Mouse (Mus musculus) heart, embryonic 15.5 days (tissue): ENCODE data around the gene Fut2. TPM values are rescaled to one million over a fixed set of nuclear protein-coding genes. Genes with fewer than 3 reads are reported as not detected.

Source experiments
- ATAC-seq: fragments of 200-750 bp; cut with Nextera tagmentation; replicated peaks from 2 replicates; pipeline ENCODE4 v1.8.0; 2017; ENCODE audit warnings: low read depth, moderate TSS enrichment; ENCODE audit not compliant: insufficient number of reproducible peaks, insufficient read depth, low FRiP score
- H3K27ac ChIP-seq: fragments of 300-500 bp; sonication (generic); 2 replicates; pipeline ENCODE4 v1.5.1; 2015; ENCODE audit warnings: mild to moderate bottlenecking, inconsistent platforms
- H3K27me3 ChIP-seq: fragments of 300-500 bp; sonication (generic); 2 replicates; pipeline ENCODE4 v1.6.1; 2015; ENCODE audit warnings: inconsistent platforms
- H3K36me3 ChIP-seq: fragments of 300-500 bp; sonication (generic); 2 replicates; pipeline ENCODE4 v1.6.1; 2015; ENCODE audit warnings: mild to moderate bottlenecking, inconsistent platforms
- H3K4me1 ChIP-seq: fragments of 300-500 bp; sonication (generic); replicated peaks from 2 replicates; pipeline ENCODE4 v1.6.1; 2015; ENCODE audit warnings: inconsistent platforms
- H3K4me2 ChIP-seq: fragments of 300-500 bp; sonication (generic); 2 replicates; pipeline ENCODE4 v1.6.1; 2015; ENCODE audit warnings: inconsistent platforms, mild to moderate bottlenecking, moderate library complexity
- H3K4me3 ChIP-seq: fragments of 300-500 bp; sonication (generic); 2 replicates; pipeline ENCODE4 v1.5.1; 2015; ENCODE audit warnings: mild to moderate bottlenecking, inconsistent platforms
- H3K9ac ChIP-seq: fragments of 300-500 bp; sonication (generic); 2 replicates; pipeline ENCODE4 v1.6.1; 2015; ENCODE audit warnings: mild to moderate bottlenecking, inconsistent platforms
- H3K9me3 ChIP-seq: fragments of 300-500 bp; sonication (generic); replicated peaks from 2 replicates; pipeline ENCODE4 v1.6.1; 2016; ENCODE audit warnings: inconsistent platforms
- WGBS: fragments of 180-500 bp; shearing (Covaris S2); methylation state at CpG from one replicate; pipeline ENCODE4 v1.1.7; 2015; ENCODE audit warnings: mixed read lengths; 5-methylcytosine and 5-hydroxymethylcytosine counted together
- polyA plus RNA-seq: library from polyadenylated mRNA; unstranded; fragments of >200 nt; fragmentation: Nextera tagmentation; extraction: Ambion mirVana; gene quantifications from 2 replicates; pipeline ENCODE4 v1.2.1, GENCODE M21; 2015

Fut2 gene
- polyA plus RNA-seq, 1 experiment from 2014 or later = 1.5 TPM

GRCm38 (mm10) chr7:45685811-45686210 is 19.6 kb upstream of the Fut2 start:
- 50% methylated on average over 10 of the region's 10 CpGs for WGBS
- Histone ChIP-seq H3K36me3 (no peaks in the 10 kb centered on the region), H3K27me3 (peaks cover 6% of the 10 kb centered on the region), H3K27ac (no peak overlapping the region), H3K9ac (no peak overlapping the region), H3K4me3 (no peak overlapping the region), H3K9me3 (no peaks in the 10 kb centered on the region), H3K4me1 (peaks cover 39% of the 10 kb centered on the region), H3K4me2 (no peak overlapping the region)
- no peak for ATAC-seq

- Histone ChIP-seq H3K4me3 (no peak within 1 kb of the TSS), H3K9ac (no peak within 1 kb of the TSS), H3K4me2 (no peak within 1 kb of the TSS), H3K36me3 (no peaks in the 10 kb centered on the region), H3K27ac (no peak within 1 kb of the TSS), H3K27me3 (peaks cover 6% of the 10 kb centered on the region), H3K4me1 (peaks cover 38% of the 10 kb centered on the region), H3K9me3 (no peaks in the 10 kb centered on the region)
- WGBS = 79% methylated on average over 7 of the region's 7 CpGs
- ATAC-seq = no peak
Observed at GRCm38 (mm10) chr7:45683396-45684050, 17.3 kb upstream of the Fut2 start, which contains the start of gene Ntn5. TSS of gene Ntn5 (plus strand) at chr7:45684022.

- H3K9me3 ChIP-seq = no peaks in the 10 kb centered on the region
- peaks cover 38% of the 10 kb centered on the region for H3K4me1 ChIP-seq
- ATAC-seq = peak; percentile 38; the same call in 1 of the 2 replicates
- no peaks in the 10 kb centered on the region for H3K36me3 ChIP-seq
- H3K9ac ChIP-seq = peak overlapping the region; percentile 46; the same call in 1 of the 2 replicates
- H3K4me3 ChIP-seq = peak overlapping the region; percentile 15; the same call in 1 of the 2 replicates
- peaks cover 6% of the 10 kb centered on the region; the same call in 1 of the 2 replicates for H3K27me3 ChIP-seq
- peak overlapping the region; percentile 52 for H3K4me2 ChIP-seq
- 30% methylated on average over 14 of the region's 14 CpGs for WGBS
- peak overlapping the region; percentile 80 for H3K27ac ChIP-seq
Observed at GRCm38 (mm10) chr7:45682144-45683126, 16.2 kb upstream of the Fut2 start.

- peaks cover 6% of the 10 kb centered on the region; the same call in 1 of the 2 replicates for H3K27me3 ChIP-seq
- H3K9ac ChIP-seq = no peak overlapping the region
- peaks cover 38% of the 10 kb centered on the region for H3K4me1 ChIP-seq
- no peaks in the 10 kb centered on the region for H3K36me3 ChIP-seq
- WGBS = 63% methylated on average over 8 of the region's 8 CpGs
- ATAC-seq = peak; percentile 48
- no peaks in the 10 kb centered on the region for H3K9me3 ChIP-seq
- H3K4me3 ChIP-seq = no peak overlapping the region
- H3K4me2 ChIP-seq = no peak overlapping the region
- peak overlapping the region; percentile 80 for H3K27ac ChIP-seq
Observed at GRCm38 (mm10) chr7:45681046-45681736, 15.0 kb upstream of the Fut2 start.

GRCm38 (mm10) chr7:45679966-45680621 is 13.9 kb upstream of the Fut2 start:
- 59% methylated on average over 14 of the region's 14 CpGs for WGBS
- Histone ChIP-seq H3K27ac (peak overlapping the region; percentile 80), H3K4me2 (no peak overlapping the region), H3K36me3 (no peaks in the 10 kb centered on the region), H3K4me1 (peaks cover 38% of the 10 kb centered on the region), H3K9me3 (no peaks in the 10 kb centered on the region), H3K27me3 (peaks cover 5% of the 10 kb centered on the region; the same call in 1 of the 2 replicates), H3K4me3 (no peak overlapping the region), H3K9ac (no peak overlapping the region)
- peak; percentile 69 for ATAC-seq

- no peak overlapping the region for H3K4me2 ChIP-seq
- no peak for ATAC-seq
- H3K4me3 ChIP-seq = no peak overlapping the region
- no peaks in the 10 kb centered on the region for H3K9me3 ChIP-seq
- H3K4me1 ChIP-seq = peaks cover 38% of the 10 kb centered on the region
- H3K27ac ChIP-seq = no peak overlapping the region
- H3K9ac ChIP-seq = no peak overlapping the region
- no peaks in the 10 kb centered on the region for H3K36me3 ChIP-seq
- no peaks in the 10 kb centered on the region for H3K27me3 ChIP-seq
- WGBS = 89% methylated on average over 14 of the region's 14 CpGs
Observed at GRCm38 (mm10) chr7:45678513-45678912, 12.3 kb upstream of the Fut2 start.

- no peaks in the 10 kb centered on the region for H3K9me3 ChIP-seq
- H3K27ac ChIP-seq = no peak overlapping the region
- no peak overlapping the region for H3K4me3 ChIP-seq
- ATAC-seq = no peak
- no peak overlapping the region for H3K9ac ChIP-seq
- H3K27me3 ChIP-seq = no peaks in the 10 kb centered on the region
- H3K4me2 ChIP-seq = no peak overlapping the region
- H3K36me3 ChIP-seq = no peaks in the 10 kb centered on the region
- 74% methylated on average over 7 of the region's 7 CpGs for WGBS
- H3K4me1 ChIP-seq = peaks cover 33% of the 10 kb centered on the region
Observed at GRCm38 (mm10) chr7:45677627-45678295, 11.6 kb upstream of the Fut2 start.

GRCm38 (mm10) chr7:45668921-45669320 is 2.7 kb upstream of the Fut2 start:
- no peaks in the 10 kb centered on the region for H3K36me3 ChIP-seq
- no peak overlapping the region for H3K4me2 ChIP-seq
- no peak for ATAC-seq
- H3K9me3 ChIP-seq = no peaks in the 10 kb centered on the region; the same call in 1 of the 2 replicates
- WGBS = 96% methylated on average over 9 of the region's 9 CpGs
- no peaks in the 10 kb centered on the region for H3K27me3 ChIP-seq
- no peak overlapping the region for H3K27ac ChIP-seq
- H3K9ac ChIP-seq = no peak overlapping the region
- H3K4me1 ChIP-seq = peaks cover 7% of the 10 kb centered on the region; the same call in 1 of the 2 replicates
- no peak overlapping the region for H3K4me3 ChIP-seq

- H3K9me3 ChIP-seq = no peaks in the 10 kb centered on the region; the same call in 1 of the 2 replicates
- peaks cover 7% of the 10 kb centered on the region; the same call in 1 of the 2 replicates for H3K4me1 ChIP-seq
- no peak overlapping the region for H3K27ac ChIP-seq
- no peak for ATAC-seq
- H3K36me3 ChIP-seq = no peaks in the 10 kb centered on the region
- H3K4me3 ChIP-seq = no peak overlapping the region
- no peak overlapping the region for H3K4me2 ChIP-seq
- 79% methylated on average over 14 of the region's 14 CpGs for WGBS
- no peaks in the 10 kb centered on the region for H3K27me3 ChIP-seq
- no peak overlapping the region for H3K9ac ChIP-seq
Observed at GRCm38 (mm10) chr7:45667761-45668160, 1.6 kb upstream of the Fut2 start.
